Mouse (Mus musculus): ENCODE results near the gene Gm13124. TPM values are rescaled to one million over a fixed set of nuclear protein-coding genes. Genes with fewer than 3 reads are reported as not detected.
"Not testable (repeated sequence)": the region's sequence is repeated elsewhere in the genome, so short reads cannot be mapped to it uniquely, and the experiment has no call there.

Gm13124 gene
- polyA plus RNA-seq (2014; fragmentation: Nextera tagmentation; extraction: Ambion mirVana): not detected in 2 replicates

DNA sequence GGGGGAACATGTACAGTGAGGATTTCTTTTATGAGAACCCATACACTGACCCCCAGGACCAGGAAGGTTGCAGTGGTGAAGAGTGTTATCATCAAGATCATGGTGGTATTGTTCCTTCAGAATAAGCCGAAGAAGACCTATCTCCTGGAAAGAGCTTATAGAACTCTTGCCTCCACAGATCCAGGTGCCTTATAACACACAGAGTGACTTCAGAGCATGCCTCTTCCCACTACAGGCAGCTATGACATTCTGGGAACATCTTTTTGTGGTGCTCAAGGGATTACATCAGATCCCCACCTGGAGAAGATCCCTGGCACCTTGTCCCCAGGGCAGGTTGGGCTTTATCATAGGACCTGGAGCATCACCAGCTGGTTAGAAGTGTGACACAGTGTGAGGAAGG lies at the start of gene Gm13124:
Gm13124 (minus strand) TSS at position 101 of the 400 bp plus-strand sequence.
- ATAC-seq (ENCODE audit: low FRiP score, low TSS enrichment): no peak
- H3K27me3 ChIP-seq (ENCODE audit: control insufficient read depth, insufficient read depth, low read length): no peaks in the 10 kb centered on the region
- peaks cover 33% of the 10 kb centered on the region for H3K9me3 ChIP-seq (ENCODE audit: control insufficient read depth, low read length)
- DNase-seq: no peak
- H3K27ac ChIP-seq (replicated peaks; ENCODE audit: low read depth, low read length): no peak within 1 kb of the TSS
- H3K36me3 ChIP-seq (ENCODE audit: control insufficient read depth, insufficient read depth, low read length): no peaks in the 10 kb centered on the region
- H3K9ac ChIP-seq (replicated peaks; ENCODE audit: low read length): no peak within 1 kb of the TSS
- no peak within 1 kb of the TSS for H3K4me2 ChIP-seq (ENCODE audit: low read length)
- no peaks in the 10 kb centered on the region for H3K4me1 ChIP-seq (ENCODE audit: control insufficient read depth, insufficient read depth, low read length)
- WGBS: 83% methylated on average over 1 of the region's 1 CpGs
- H3K4me3 ChIP-seq (replicated peaks; ENCODE audit: low read depth, low read length): no peak within 1 kb of the TSS

DNA sequence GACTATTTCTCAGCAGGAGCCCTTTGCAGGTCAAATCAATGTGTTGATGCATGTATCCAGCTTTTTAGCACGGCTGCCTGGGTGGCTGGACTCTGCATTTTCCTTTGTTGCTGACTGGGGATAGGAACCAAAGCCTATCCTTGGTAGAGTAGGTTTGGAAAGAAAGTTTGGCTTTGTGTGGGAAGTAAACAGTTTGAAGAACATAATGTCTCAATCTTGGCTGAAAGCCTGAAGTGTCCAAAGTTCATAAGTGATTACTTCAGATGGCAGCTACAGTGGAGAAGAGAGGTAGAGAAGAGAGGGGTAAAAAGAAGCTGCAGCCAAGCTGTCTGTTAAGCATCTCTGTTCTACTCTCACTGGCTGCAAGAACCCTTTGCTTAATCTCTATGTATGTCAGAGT lies 49.7 kb upstream of the Gm13124 start:
- no peaks in the 10 kb centered on the region for H3K4me1 ChIP-seq (ENCODE audit: control insufficient read depth, insufficient read depth, low read length)
- H3K4me3 ChIP-seq (replicated peaks; ENCODE audit: low read depth, low read length): no peak overlapping the region
- H3K4me2 ChIP-seq (ENCODE audit: low read length): no peak overlapping the region
- peaks cover 58% of the 10 kb centered on the region for H3K9me3 ChIP-seq (ENCODE audit: control insufficient read depth, low read length)
- whole genome bisulfite sequencing: 75% methylated on average over 1 of the region's 1 CpGs
- no peaks in the 10 kb centered on the region for H3K27me3 ChIP-seq (ENCODE audit: control insufficient read depth, insufficient read depth, low read length)
- no peaks in the 10 kb centered on the region for H3K36me3 ChIP-seq (ENCODE audit: control insufficient read depth, insufficient read depth, low read length)
- H3K9ac ChIP-seq (replicated peaks; ENCODE audit: low read length): no peak overlapping the region
- ATAC-seq (ENCODE audit: low FRiP score, low TSS enrichment): no peak
- H3K27ac ChIP-seq (replicated peaks; ENCODE audit: low read depth, low read length): no peak overlapping the region
- no peak for DNase-seq

DNA sequence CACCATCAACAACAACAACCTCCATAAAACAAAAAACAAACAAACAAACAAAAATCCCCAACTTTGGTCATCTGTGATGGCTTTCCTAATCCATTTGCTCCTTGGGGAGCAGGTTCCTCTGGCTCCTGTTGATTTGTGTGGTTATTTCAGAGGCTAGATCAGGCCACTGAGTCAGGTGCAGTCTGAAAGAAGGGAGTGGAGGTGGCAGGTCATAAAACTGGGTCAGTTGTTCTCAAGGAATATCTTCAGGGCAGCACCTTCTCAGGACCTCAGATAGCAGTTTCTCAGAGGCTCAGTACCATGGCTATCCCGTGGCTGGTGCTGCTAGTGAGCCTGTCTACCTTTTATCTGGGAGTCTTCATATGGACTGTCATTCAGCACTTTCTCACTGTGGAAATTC lies 48.5 kb upstream of the Gm13124 start, which contains the start of gene Aadacl4:
Aadacl4 (plus strand) TSS at position 301 of the 400 bp plus-strand sequence.
- Histone ChIP-seq H3K36me3 (ENCODE audit: control insufficient read depth, insufficient read depth, low read length) (no peaks in the 10 kb centered on the region), H3K4me2 (ENCODE audit: low read length) (no peak within 1 kb of the TSS), H3K27me3 (ENCODE audit: control insufficient read depth, insufficient read depth, low read length) (no peaks in the 10 kb centered on the region), H3K9ac (replicated peaks; ENCODE audit: low read length) (no peak within 1 kb of the TSS), H3K4me1 (ENCODE audit: control insufficient read depth, insufficient read depth, low read length) (no peaks in the 10 kb centered on the region), H3K9me3 (ENCODE audit: control insufficient read depth, low read length) (peaks cover 53% of the 10 kb centered on the region), H3K27ac (replicated peaks; ENCODE audit: low read depth, low read length) (no peak within 1 kb of the TSS), H3K4me3 (replicated peaks; ENCODE audit: low read depth, low read length) (no peak within 1 kb of the TSS)
- WGBS: 58% methylated on average over 1 of the region's 1 CpGs
- DNase-seq: no peak
- ATAC-seq (ENCODE audit: low FRiP score, low TSS enrichment): no peak

DNA sequence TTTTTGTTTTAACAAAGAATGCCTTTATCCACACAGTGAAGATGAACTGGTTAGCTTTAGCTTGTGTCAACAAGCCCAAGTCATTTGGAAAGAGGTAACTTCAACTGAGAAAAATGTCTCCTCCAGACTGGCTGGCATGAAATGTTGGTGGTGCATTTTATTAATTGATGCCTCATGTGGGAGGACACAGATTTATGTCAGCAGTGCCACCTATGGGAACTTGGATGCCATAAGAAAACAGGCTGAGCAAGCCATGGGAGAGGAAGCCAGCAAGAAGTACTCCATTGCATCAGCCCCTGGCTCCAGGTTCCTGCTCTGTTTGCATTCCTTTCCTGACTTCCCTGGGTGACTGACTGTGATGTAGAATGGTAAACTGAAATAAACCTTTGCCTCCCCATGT lies 27.9 kb upstream of the Gm13124 start:
- no peak overlapping the region for H3K4me3 ChIP-seq (replicated peaks; ENCODE audit: low read depth, low read length)
- H3K27ac ChIP-seq (replicated peaks; ENCODE audit: low read depth, low read length): no peak overlapping the region
- no peak overlapping the region for H3K9ac ChIP-seq (replicated peaks; ENCODE audit: low read length)
- H3K9me3 ChIP-seq (ENCODE audit: control insufficient read depth, low read length): peaks cover 11% of the 10 kb centered on the region
- H3K27me3 ChIP-seq (ENCODE audit: control insufficient read depth, insufficient read depth, low read length): no peaks in the 10 kb centered on the region
- no peak overlapping the region for H3K4me2 ChIP-seq (ENCODE audit: low read length)
- ATAC-seq (ENCODE audit: low FRiP score, low TSS enrichment): no peak
- H3K4me1 ChIP-seq (ENCODE audit: control insufficient read depth, insufficient read depth, low read length): no peaks in the 10 kb centered on the region
- H3K36me3 ChIP-seq (ENCODE audit: control insufficient read depth, insufficient read depth, low read length): no peaks in the 10 kb centered on the region
- no peak for DNase-seq

DNA sequence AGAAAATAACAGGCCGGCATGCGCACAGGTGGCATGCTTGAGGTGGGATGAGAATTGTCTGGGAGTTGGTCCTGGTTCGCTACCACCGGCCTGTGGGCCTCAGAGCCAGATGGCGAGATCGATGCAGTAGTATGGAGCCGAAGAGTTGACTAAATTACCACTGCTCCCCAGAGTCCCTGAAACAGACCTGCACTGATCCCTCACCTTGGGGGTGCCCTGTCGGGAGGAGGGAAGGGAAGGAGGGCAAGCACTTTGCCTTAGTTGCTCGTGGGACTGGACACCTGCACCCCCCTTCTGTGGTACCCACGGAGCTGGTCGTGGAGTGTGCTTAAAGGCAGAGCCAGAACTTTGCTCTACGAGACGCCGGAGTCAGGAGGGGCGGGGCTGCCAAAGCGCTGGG lies 21.3 kb upstream of the Gm13124 start:
- not testable (repeated sequence) for H3K27ac ChIP-seq (replicated peaks; ENCODE audit: low read depth, low read length); H3K36me3 ChIP-seq (ENCODE audit: control insufficient read depth, insufficient read depth, low read length); DNase-seq; H3K27me3 ChIP-seq (ENCODE audit: control insufficient read depth, insufficient read depth, low read length); H3K4me2 ChIP-seq (ENCODE audit: low read length); H3K4me1 ChIP-seq (ENCODE audit: control insufficient read depth, insufficient read depth, low read length); H3K4me3 ChIP-seq (replicated peaks; ENCODE audit: low read depth, low read length); ATAC-seq (ENCODE audit: low FRiP score, low TSS enrichment); H3K9ac ChIP-seq (replicated peaks; ENCODE audit: low read length)
- H3K9me3 ChIP-seq (ENCODE audit: control insufficient read depth, low read length): peaks cover 20% of the 10 kb centered on the region
- 83% methylated on average over 12 of the region's 16 CpGs for WGBS

DNA sequence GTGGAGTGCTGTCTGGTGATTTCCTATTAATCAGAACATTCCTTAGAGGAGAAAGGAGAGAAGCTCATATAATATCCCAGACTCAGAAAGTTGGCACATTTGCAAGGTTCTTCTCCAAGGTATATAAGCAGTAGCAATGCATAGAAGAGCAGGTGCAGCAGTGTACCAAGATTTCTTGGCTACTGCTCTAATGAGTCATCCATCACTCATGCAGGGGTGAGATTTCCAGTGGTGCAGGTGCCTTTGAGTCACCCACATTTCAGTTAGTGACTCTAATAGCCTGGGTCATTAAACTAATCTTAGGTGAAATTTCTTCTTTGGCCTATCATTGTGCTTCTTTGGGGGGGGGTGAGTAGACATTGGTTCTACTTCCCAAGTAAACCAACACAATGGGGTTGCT lies 2.8 kb upstream of the Gm13124 start:
- no peak overlapping the region for H3K9ac ChIP-seq (replicated peaks; ENCODE audit: low read length)
- DNase-seq: no peak
- H3K9me3 ChIP-seq (ENCODE audit: control insufficient read depth, low read length): peaks cover 28% of the 10 kb centered on the region
- no peaks in the 10 kb centered on the region for H3K4me1 ChIP-seq (ENCODE audit: control insufficient read depth, insufficient read depth, low read length)
- H3K27me3 ChIP-seq (ENCODE audit: control insufficient read depth, insufficient read depth, low read length): no peaks in the 10 kb centered on the region
- no peak for ATAC-seq (ENCODE audit: low FRiP score, low TSS enrichment)
- no peaks in the 10 kb centered on the region for H3K36me3 ChIP-seq (ENCODE audit: control insufficient read depth, insufficient read depth, low read length)
- H3K4me3 ChIP-seq (replicated peaks; ENCODE audit: low read depth, low read length): no peak overlapping the region
- H3K4me2 ChIP-seq (ENCODE audit: low read length): no peak overlapping the region
- no peak overlapping the region for H3K27ac ChIP-seq (replicated peaks; ENCODE audit: low read depth, low read length)

DNA sequence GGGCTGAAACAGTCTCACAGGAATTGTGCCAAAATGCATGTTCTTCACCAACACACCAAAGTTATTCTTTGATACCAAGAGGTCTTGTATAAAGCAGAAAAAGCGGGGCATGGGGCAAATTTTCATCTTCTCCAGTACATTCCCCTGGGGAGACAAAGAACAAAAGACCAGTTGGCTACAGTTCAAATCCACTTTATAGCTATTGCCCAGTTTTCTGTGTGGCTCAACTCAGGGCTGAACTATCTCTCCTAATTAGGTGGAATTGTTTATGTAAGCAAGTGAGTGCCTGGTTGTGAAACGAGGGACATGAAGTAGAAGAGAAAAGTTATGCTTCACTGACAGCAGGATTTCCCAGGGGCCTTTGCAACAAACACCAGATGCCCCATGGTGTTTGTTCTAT lies 3.7 kb downstream of the Gm13124 start:
- Histone ChIP-seq H3K4me3 (replicated peaks; ENCODE audit: low read depth, low read length) (no peak overlapping the region), H3K4me2 (ENCODE audit: low read length) (no peak overlapping the region), H3K9me3 (ENCODE audit: control insufficient read depth, low read length) (peaks cover 49% of the 10 kb centered on the region), H3K27me3 (ENCODE audit: control insufficient read depth, insufficient read depth, low read length) (no peaks in the 10 kb centered on the region), H3K9ac (replicated peaks; ENCODE audit: low read length) (no peak overlapping the region), H3K4me1 (ENCODE audit: control insufficient read depth, insufficient read depth, low read length) (no peaks in the 10 kb centered on the region), H3K27ac (replicated peaks; ENCODE audit: low read depth, low read length) (no peak overlapping the region), H3K36me3 (ENCODE audit: control insufficient read depth, insufficient read depth, low read length) (no peaks in the 10 kb centered on the region)
- ATAC-seq (ENCODE audit: low FRiP score, low TSS enrichment) (no peak), DNase-seq (no peak)
- WGBS: 61% methylated on average over 2 of the region's 2 CpGs

DNA sequence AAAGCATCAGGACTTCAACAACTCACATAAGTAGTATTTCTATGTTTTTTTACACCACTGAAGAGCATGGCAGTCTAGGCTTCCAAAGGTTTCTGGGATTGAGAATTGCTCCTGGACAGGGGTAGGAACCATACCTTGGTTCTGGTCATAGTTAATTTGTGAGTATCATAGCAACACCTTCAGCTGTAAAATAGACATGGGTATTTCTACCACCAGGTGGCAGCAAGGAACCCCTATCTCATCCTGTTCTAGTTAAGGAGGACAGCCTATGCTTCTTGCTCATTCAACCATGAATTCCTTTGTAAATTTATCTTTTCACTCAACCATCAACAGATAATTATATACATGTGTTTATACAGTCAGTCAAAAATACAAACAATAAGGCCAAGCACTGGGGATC lies 5.1 kb downstream of the Gm13124 start:
- no peak for ATAC-seq (ENCODE audit: low FRiP score, low TSS enrichment)
- no peak overlapping the region for H3K4me3 ChIP-seq (replicated peaks; ENCODE audit: low read depth, low read length)
- peaks cover 52% of the 10 kb centered on the region for H3K9me3 ChIP-seq (ENCODE audit: control insufficient read depth, low read length)
- no peak overlapping the region for H3K9ac ChIP-seq (replicated peaks; ENCODE audit: low read length)
- H3K27me3 ChIP-seq (ENCODE audit: control insufficient read depth, insufficient read depth, low read length): no peaks in the 10 kb centered on the region
- DNase-seq: no peak
- H3K4me2 ChIP-seq (ENCODE audit: low read length): no peak overlapping the region
- H3K27ac ChIP-seq (replicated peaks; ENCODE audit: low read depth, low read length): no peak overlapping the region
- H3K36me3 ChIP-seq (ENCODE audit: control insufficient read depth, insufficient read depth, low read length): no peaks in the 10 kb centered on the region
- no peaks in the 10 kb centered on the region for H3K4me1 ChIP-seq (ENCODE audit: control insufficient read depth, insufficient read depth, low read length)

DNA sequence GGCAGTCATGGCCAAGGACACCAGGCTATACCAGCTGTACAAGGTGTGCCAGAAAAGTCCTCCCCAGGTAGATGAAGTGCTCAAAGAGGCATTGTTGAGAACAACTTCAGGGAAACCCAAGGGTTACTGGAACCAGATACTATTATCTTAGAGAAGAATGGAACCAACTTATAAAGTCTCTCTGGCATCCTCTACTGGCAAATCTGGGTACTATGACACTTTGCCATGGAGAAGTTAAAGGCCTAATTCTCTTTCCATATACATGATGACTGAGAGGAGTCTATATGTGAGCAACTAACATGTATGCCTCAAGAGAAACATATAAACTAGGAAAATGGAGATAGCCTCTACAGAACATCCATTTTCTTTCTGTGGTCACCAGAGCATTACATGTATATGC lies 13.8 kb downstream of the Gm13124 start:
- no peak for ATAC-seq (ENCODE audit: low FRiP score, low TSS enrichment)
- DNase-seq: no peak

More for the DNA sequence above, 13.8 kb downstream of the Gm13124 start:
- Histone ChIP-seq H3K4me2 (ENCODE audit: low read length) (no peak overlapping the region), H3K9me3 (ENCODE audit: control insufficient read depth, low read length) (peaks cover 24% of the 10 kb centered on the region), H3K36me3 (ENCODE audit: control insufficient read depth, insufficient read depth, low read length) (no peaks in the 10 kb centered on the region), H3K27me3 (ENCODE audit: control insufficient read depth, insufficient read depth, low read length) (no peaks in the 10 kb centered on the region), H3K27ac (replicated peaks; ENCODE audit: low read depth, low read length) (no peak overlapping the region), H3K9ac (replicated peaks; ENCODE audit: low read length) (no peak overlapping the region), H3K4me3 (replicated peaks; ENCODE audit: low read depth, low read length) (no peak overlapping the region), H3K4me1 (ENCODE audit: control insufficient read depth, insufficient read depth, low read length) (no peaks in the 10 kb centered on the region)

All from midbrain, embryonic 14.5 days (tissue).